Mouse (Mus musculus) ES-Bruce4 (cell line): ENCODE results near the gene Zfp318. TPM values are rescaled to one million over a fixed set of nuclear protein-coding genes. Genes with fewer than 3 reads are reported as not detected.
A peak's percentile ranks its signal among the peaks of the same experiment; 100 is the strongest.

Experiments used
- H3K27ac ChIP-seq: 2 replicates; pipeline ENCODE4 v1.5.1; 2012; ENCODE audit warnings: low read length, inconsistent platforms; ENCODE audit not compliant: insufficient read depth
- H3K27me3 ChIP-seq: 2 replicates; pipeline ENCODE4 v1.6.1; 2012; ENCODE audit warnings: mild to moderate bottlenecking, low read length, inconsistent platforms; ENCODE audit not compliant: control insufficient read depth, poor library complexity, insufficient read depth, severe bottlenecking
- H3K36me3 ChIP-seq: 2 replicates; pipeline ENCODE4 v1.6.1; 2012; ENCODE audit warnings: inconsistent platforms, mild to moderate bottlenecking, low read length, moderate library complexity; ENCODE audit not compliant: control insufficient read depth, poor library complexity, insufficient read depth, severe bottlenecking
- H3K4me1 ChIP-seq: one replicate; pipeline ENCODE4 v1.8.1; 2011; ENCODE audit warnings: low read length; ENCODE audit not compliant: control insufficient read depth, insufficient read depth
- H3K4me3 ChIP-seq: 2 replicates; pipeline ENCODE4 v1.5.1; 2011; ENCODE audit warnings: low read depth, mild to moderate bottlenecking, low read length
- H3K9ac ChIP-seq: 2 replicates; pipeline ENCODE4 v1.6.1; 2012; ENCODE audit warnings: low read depth, mild to moderate bottlenecking, inconsistent platforms; ENCODE audit not compliant: poor library complexity, severe bottlenecking
- H3K9me3 ChIP-seq: replicated peaks from 2 replicates; pipeline ENCODE4 v1.6.1; 2012; ENCODE audit warnings: mild to moderate bottlenecking, low read length, inconsistent platforms; ENCODE audit not compliant: control insufficient read depth, poor library complexity, insufficient read depth, severe bottlenecking
- CTCF ChIP-seq: IDR thresholded peaks from one replicate; pipeline ENCODE4 v1.8.1; 2011; ENCODE audit warnings: low read depth, low read length
- EP300 ChIP-seq: IDR thresholded peaks from 2 replicates; pipeline ENCODE4 v1.6.1; 2011; ENCODE audit warnings: low read depth, low read length; ENCODE audit not compliant: insufficient read depth
- POLR2A ChIP-seq: IDR thresholded peaks from one replicate; pipeline ENCODE4 v1.8.1; 2011; ENCODE audit warnings: low read length; ENCODE audit not compliant: insufficient read depth
- polyA plus RNA-seq: library from polyadenylated mRNA; stranded (reverse); fragments of >200 nt; gene quantifications from 2 replicates; pipeline ENCODE4 v1.2.4, GENCODE M21; 2011; ENCODE audit warnings: low read depth; ENCODE audit not compliant: missing spikeins, insufficient read depth, insufficient read length

Zfp318 gene
- polyA plus RNA-seq, 1 experiment = 62.7 TPM

- H3K36me3 ChIP-seq = no peaks in the 10 kb centered on the region
- no peak overlapping the region for H3K4me3 ChIP-seq
- no peaks in the 10 kb centered on the region for H3K27me3 ChIP-seq
- H3K9me3 ChIP-seq = no peaks in the 10 kb centered on the region
- H3K27ac ChIP-seq = no peak overlapping the region
- peaks cover 8% of the 10 kb centered on the region for H3K4me1 ChIP-seq
- TF ChIP-seq POLR2A = no peak
- no peak for TF ChIP-seq EP300
- TF ChIP-seq CTCF = no peak
- peak overlapping the region; percentile 33 for H3K9ac ChIP-seq
Observed at GRCm38 (mm10) chr17:46454539-46454938, 71.0 kb downstream of the Zfp318 start.

GRCm38 (mm10) chr17:46455110-46455691 lies 71.7 kb downstream of the Zfp318 start:
- H3K9me3 ChIP-seq = no peaks in the 10 kb centered on the region
- H3K4me1 ChIP-seq = peaks cover 8% of the 10 kb centered on the region
- H3K27ac ChIP-seq = no peak overlapping the region
- peak overlapping the region; percentile 51 for H3K4me3 ChIP-seq
- no peaks in the 10 kb centered on the region for H3K27me3 ChIP-seq
- TF ChIP-seq CTCF (no peak), EP300 (0 out of 2 replicates have a peak, but pooled peaks have one; percentile 30)
- H3K36me3 ChIP-seq = no peaks in the 10 kb centered on the region
- H3K9ac ChIP-seq = peak overlapping the region; percentile 33

GRCm38 (mm10) chr17:46457791-46458190 lies 74.3 kb downstream of the Zfp318 start:
- H3K9me3 ChIP-seq = no peaks in the 10 kb centered on the region
- TF ChIP-seq EP300 = no peak
- TF ChIP-seq CTCF = peak; percentile 88
- TF ChIP-seq POLR2A = no peak
- H3K36me3 ChIP-seq = no peaks in the 10 kb centered on the region
- H3K9ac ChIP-seq = no peak overlapping the region
- H3K4me1 ChIP-seq = peaks cover 5% of the 10 kb centered on the region
- H3K4me3 ChIP-seq = no peak overlapping the region
- no peak overlapping the region for H3K27ac ChIP-seq
- no peaks in the 10 kb centered on the region for H3K27me3 ChIP-seq

GRCm38 (mm10) chr17:46458439-46458838 lies 74.9 kb downstream of the Zfp318 start:
- TF ChIP-seq EP300 (no peak), CTCF (no peak), POLR2A (no peak)
- H3K27ac ChIP-seq = peak overlapping the region; percentile 7; the same call in 1 of the 2 replicates
- H3K4me3 ChIP-seq = no peak overlapping the region
- H3K36me3 ChIP-seq = no peaks in the 10 kb centered on the region
- no peaks in the 10 kb centered on the region for H3K27me3 ChIP-seq
- H3K9ac ChIP-seq = no peak overlapping the region
- no peaks in the 10 kb centered on the region for H3K9me3 ChIP-seq
- peaks cover 2% of the 10 kb centered on the region for H3K4me1 ChIP-seq

DNA sequence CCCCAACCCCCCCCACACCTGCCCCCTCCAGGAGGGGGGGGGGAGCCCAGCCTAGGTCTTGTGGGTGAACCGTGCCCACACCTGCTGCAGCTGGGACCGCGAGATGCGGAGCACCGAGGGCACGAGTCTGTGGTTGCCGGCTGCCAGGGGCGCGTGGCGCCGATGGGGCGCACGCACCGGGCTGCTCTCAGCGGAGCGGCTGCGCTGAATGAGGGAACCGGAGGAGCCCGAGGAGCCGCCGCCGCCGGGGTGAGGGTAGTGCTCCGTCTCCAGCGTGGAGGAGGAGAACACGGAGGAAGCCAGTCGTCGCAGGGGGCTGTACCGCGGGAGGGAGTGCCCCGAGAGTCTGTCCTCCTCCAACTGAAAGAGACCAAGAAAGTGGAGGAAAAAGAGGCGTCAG lies 77.1 kb downstream of the Zfp318 start:
- no peaks in the 10 kb centered on the region for H3K9me3 ChIP-seq
- H3K36me3 ChIP-seq = no peaks in the 10 kb centered on the region
- H3K27me3 ChIP-seq = no peaks in the 10 kb centered on the region
- no peaks in the 10 kb centered on the region for H3K4me1 ChIP-seq
- H3K27ac ChIP-seq = no peak overlapping the region
- peak overlapping the region; percentile 69 for H3K9ac ChIP-seq
- peak overlapping the region; percentile 41 for H3K4me3 ChIP-seq
- no peak for TF ChIP-seq CTCF
- no peak for TF ChIP-seq EP300
- TF ChIP-seq POLR2A = no peak

GRCm38 (mm10) chr17:46461347-46461746 lies 77.8 kb downstream of the Zfp318 start:
- TF ChIP-seq POLR2A (no peak), CTCF (peak; percentile 35), EP300 (no peak)
- no peaks in the 10 kb centered on the region for H3K27me3 ChIP-seq
- no peak overlapping the region for H3K27ac ChIP-seq
- no peaks in the 10 kb centered on the region for H3K36me3 ChIP-seq
- H3K4me1 ChIP-seq = no peaks in the 10 kb centered on the region
- H3K9me3 ChIP-seq = no peaks in the 10 kb centered on the region
- peak overlapping the region; percentile 69 for H3K9ac ChIP-seq
- peak overlapping the region; percentile 41; the same call in 1 of the 2 replicates for H3K4me3 ChIP-seq
